Mouse (Mus musculus) neural tube, embryonic 13.5 days (tissue): ENCODE measurements around the gene Il16. TPM values are rescaled to one million over a fixed set of nuclear protein-coding genes. Genes with fewer than 3 reads are reported as not detected.

Experiments used
- ATAC-seq: fragments of 200-750 bp; cut with Nextera tagmentation; 2 replicates; pipeline ENCODE4 v1.8.0; 2017; ENCODE audit warnings: low read depth, mild to moderate bottlenecking, moderate TSS enrichment, moderate library complexity
- H3K27ac ChIP-seq: fragments of 300-500 bp; sonication (generic); replicated peaks from 2 replicates; pipeline ENCODE4 v1.5.1; 2015; ENCODE audit warnings: moderate library complexity, mild to moderate bottlenecking, inconsistent platforms
- H3K27me3 ChIP-seq: fragments of 300-500 bp; sonication (generic); 2 replicates; pipeline ENCODE4 v1.6.1; 2015; ENCODE audit warnings: mild to moderate bottlenecking, inconsistent platforms
- H3K36me3 ChIP-seq: fragments of 300-500 bp; sonication (generic); 2 replicates; pipeline ENCODE4 v1.6.1; 2015; ENCODE audit warnings: mild to moderate bottlenecking, inconsistent platforms
- H3K4me1 ChIP-seq: fragments of 300-500 bp; sonication (generic); replicated peaks from 2 replicates; pipeline ENCODE4 v1.6.1; 2015; ENCODE audit warnings: inconsistent platforms
- H3K4me2 ChIP-seq: fragments of 300-500 bp; sonication (generic); 2 replicates; pipeline ENCODE4 v1.6.1; 2015; ENCODE audit warnings: inconsistent platforms, mild to moderate bottlenecking, moderate library complexity
- H3K4me3 ChIP-seq: fragments of 300-500 bp; sonication (generic); 2 replicates; pipeline ENCODE4 v1.5.1; 2015; ENCODE audit warnings: mild to moderate bottlenecking, inconsistent platforms
- H3K9ac ChIP-seq: fragments of 300-500 bp; sonication (generic); 2 replicates; pipeline ENCODE4 v1.6.1; 2015; ENCODE audit warnings: moderate library complexity, mild to moderate bottlenecking, inconsistent platforms
- H3K9me3 ChIP-seq: fragments of 300-500 bp; sonication (generic); 2 replicates; pipeline ENCODE4 v1.6.1; 2016; ENCODE audit warnings: inconsistent platforms
- WGBS: fragments of 180-500 bp; shearing (Covaris S2); methylation state at CpG from one replicate; pipeline ENCODE4 v1.1.7; 2015; 5-methylcytosine and 5-hydroxymethylcytosine counted together
- polyA plus RNA-seq: library from polyadenylated mRNA; unstranded; fragments of >200 nt; fragmentation: Nextera tagmentation; extraction: Ambion mirVana; gene quantifications from 2 replicates; pipeline ENCODE4 v1.2.1, GENCODE M21; 2015

Il16 gene
- polyA plus RNA-seq, 1 experiment from 2014 or later = 1.6 TPM

DNA sequence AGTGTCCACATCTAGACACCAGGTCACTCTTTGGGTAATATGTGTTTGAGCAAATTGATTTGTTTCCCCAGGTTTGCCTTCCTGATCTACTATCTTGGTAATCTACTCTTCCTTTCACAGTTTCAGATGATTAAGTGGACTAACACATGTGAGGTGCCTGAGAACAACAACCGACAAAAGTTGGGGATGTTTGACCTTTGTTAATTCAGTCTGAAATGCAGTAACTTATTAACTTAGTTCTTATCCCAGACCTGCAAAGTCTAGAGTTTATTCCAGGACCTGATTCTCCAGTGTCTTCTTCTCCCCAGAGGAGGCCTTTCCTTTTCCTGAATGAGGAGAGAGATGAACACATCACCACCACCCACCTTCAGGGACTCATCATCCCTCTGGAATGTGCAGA is 133.6 kb downstream of the Il16 start:
- H3K4me2 ChIP-seq = no peak overlapping the region
- 97% methylated on average over 1 of the region's 1 CpGs for WGBS
- H3K27ac ChIP-seq = no peak overlapping the region
- ATAC-seq = no peak
- no peaks in the 10 kb centered on the region for H3K27me3 ChIP-seq
- no peaks in the 10 kb centered on the region for H3K36me3 ChIP-seq
- H3K9me3 ChIP-seq = no peaks in the 10 kb centered on the region
- no peaks in the 10 kb centered on the region for H3K4me1 ChIP-seq
- H3K4me3 ChIP-seq = no peak overlapping the region
- no peak overlapping the region for H3K9ac ChIP-seq

DNA sequence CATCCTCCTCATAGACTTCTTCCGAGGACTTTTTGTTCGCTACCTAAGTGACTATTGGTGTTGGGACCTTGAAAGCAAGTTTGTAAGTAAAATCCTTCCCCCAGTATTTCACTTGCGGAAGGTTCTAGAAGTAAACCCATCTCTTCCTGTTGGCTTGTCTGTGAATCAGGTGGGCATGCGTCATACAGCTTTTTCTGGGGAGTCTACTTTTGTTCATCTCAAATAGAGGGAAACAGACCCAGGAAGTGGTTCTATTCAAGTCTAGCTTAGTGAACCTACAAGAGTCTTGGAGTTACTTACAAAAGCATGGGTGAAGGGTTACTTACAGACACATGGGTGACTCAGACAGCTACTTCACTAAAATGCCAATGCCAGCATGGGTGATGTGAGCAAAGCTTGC is 135.6 kb downstream of the Il16 start:
- 95% methylated on average over 4 of the region's 4 CpGs for WGBS
- Histone ChIP-seq H3K4me1 (no peaks in the 10 kb centered on the region), H3K36me3 (no peaks in the 10 kb centered on the region), H3K4me3 (no peak overlapping the region), H3K9me3 (no peaks in the 10 kb centered on the region), H3K4me2 (no peak overlapping the region), H3K27ac (no peak overlapping the region), H3K27me3 (no peaks in the 10 kb centered on the region), H3K9ac (no peak overlapping the region)
- no peak for ATAC-seq

DNA sequence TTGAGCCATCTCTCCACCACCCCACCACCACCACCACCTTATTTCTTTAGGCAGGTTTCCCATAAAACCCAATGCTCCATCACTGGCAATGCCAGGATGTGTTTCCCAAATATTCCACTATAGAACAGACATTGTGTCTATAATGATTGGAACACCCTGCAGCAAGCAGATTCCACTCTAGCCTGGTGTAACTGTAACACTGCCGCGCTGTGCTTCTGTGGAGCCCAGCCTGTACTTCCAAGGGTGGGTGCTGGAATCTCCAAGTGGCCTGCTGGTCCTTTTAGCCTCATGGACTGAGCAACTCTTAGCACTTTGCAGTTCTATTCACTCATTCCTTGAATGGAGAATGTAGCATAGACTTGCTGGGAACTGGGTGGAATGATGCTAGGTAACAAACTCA is 138.7 kb downstream of the Il16 start:
- H3K4me1 ChIP-seq = no peaks in the 10 kb centered on the region
- H3K27me3 ChIP-seq = no peaks in the 10 kb centered on the region
- no peak overlapping the region for H3K27ac ChIP-seq
- H3K9me3 ChIP-seq = no peaks in the 10 kb centered on the region
- H3K4me3 ChIP-seq = no peak overlapping the region
- no peak overlapping the region for H3K4me2 ChIP-seq
- ATAC-seq = no peak
- 95% methylated on average over 2 of the region's 2 CpGs for WGBS
- no peaks in the 10 kb centered on the region for H3K36me3 ChIP-seq
- H3K9ac ChIP-seq = no peak overlapping the region

DNA sequence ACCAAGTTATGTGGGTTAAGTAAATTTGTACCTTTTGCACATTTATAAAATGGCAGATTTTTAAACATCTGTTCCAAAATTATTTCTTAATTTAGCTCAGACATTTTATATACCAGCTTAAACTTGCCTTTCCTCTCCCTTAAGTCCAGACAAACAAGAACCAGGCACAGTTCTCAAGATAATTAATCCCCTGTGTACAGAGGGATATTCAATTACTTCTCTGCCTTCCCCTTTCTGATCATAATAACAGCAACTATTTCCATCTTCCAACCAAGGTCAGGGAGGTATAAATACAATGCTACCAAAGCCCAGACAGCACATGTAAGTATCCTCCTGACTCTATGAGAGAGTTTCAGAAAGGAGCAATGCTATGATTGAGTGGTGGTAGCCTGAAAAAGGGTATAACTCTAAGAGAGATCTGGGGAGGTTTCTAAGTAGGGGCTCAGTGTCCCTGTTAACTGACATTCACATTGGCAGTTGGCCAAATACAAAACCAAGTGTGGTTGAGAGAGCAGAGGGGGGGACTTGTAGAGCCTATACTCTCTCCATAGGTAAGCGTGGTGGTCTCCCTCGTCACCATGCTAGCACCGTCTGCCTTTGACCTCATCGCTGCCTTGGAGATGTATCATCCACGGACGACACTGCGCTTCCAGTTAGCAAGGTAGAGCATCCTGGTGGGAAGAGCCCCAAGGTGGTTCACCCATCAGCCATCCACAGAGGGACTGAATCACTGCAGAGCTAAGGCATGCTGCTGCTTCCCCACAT is 141.2 kb downstream of the Il16 start:
- no peak for ATAC-seq
- Histone ChIP-seq H3K27me3 (no peaks in the 10 kb centered on the region), H3K4me2 (no peak overlapping the region), H3K4me3 (no peak overlapping the region), H3K36me3 (no peaks in the 10 kb centered on the region), H3K27ac (no peak overlapping the region), H3K4me1 (no peaks in the 10 kb centered on the region), H3K9me3 (no peaks in the 10 kb centered on the region), H3K9ac (no peak overlapping the region)
- WGBS = 93% methylated on average over 7 of the region's 7 CpGs

DNA sequence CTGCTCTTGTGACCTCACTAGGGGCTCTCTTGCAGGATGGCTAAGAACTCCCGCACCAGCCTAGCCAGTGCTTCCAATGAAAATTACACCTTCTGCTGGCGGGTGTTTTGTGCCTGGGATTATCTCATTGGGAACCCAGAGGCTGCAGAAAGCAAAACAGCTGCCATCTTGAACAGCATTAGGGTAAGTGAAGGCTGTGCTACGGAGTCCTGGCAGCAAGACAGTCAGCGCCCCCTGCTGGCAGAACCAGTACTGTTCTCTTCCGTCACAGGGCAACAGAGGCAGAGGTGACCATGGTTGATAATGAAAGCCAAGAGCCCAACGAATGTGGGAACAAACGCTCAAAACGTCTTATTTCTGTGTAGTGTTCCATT is 145.6 kb downstream of the Il16 start:
- no peaks in the 10 kb centered on the region for H3K4me1 ChIP-seq
- WGBS = 52% methylated on average over 8 of the region's 8 CpGs
- no peak overlapping the region for H3K9ac ChIP-seq
- ATAC-seq = no peak
- H3K27ac ChIP-seq = no peak overlapping the region
- H3K4me2 ChIP-seq = no peak overlapping the region
- no peak overlapping the region for H3K4me3 ChIP-seq
- H3K9me3 ChIP-seq = no peaks in the 10 kb centered on the region
- H3K36me3 ChIP-seq = no peaks in the 10 kb centered on the region
- no peaks in the 10 kb centered on the region for H3K27me3 ChIP-seq

DNA sequence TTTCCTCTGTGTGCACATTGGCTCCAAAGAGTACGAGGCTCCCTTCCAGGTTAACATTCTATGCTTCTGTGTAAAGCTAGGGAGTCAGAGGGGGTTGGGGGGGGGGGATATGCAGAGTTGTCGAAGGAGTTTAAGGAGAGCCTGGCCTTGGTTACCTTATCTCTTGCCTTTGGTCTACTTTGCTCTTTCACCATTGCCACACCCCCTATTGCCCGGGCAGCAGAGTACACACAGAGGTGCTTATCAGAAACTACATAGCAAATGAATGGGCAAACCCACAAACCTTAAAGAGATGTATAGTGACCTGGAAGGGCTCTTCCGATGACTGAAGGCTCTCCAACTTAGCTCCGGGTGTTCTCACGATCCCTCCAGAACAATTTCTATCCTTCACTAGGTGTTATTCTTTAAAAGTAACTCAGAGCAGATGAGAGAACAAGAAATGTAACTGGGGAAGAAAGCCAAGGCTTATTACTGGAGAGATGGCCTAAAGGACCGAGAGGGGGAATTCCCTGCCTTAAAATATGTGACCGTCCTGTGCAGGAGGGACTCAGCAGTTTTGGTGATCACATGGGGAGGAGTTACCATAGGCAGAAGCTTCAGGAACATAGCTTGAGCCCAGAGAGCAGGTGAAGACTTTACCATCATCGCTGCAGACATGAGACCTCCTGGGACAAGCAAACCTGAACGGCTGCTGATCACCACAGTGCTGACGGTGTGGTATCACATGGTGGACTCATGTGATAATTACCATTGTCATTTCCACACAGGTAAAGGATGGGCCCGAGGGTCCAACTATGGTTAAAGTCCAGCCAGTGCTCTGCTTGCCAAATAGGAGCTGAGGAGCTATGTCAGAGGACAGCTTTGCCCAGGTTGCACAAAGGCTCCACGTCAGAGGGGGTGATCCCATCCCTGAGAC is 146.3 kb downstream of the Il16 start:
- no peak; the same call in 1 of the 2 replicates for ATAC-seq
- Histone ChIP-seq H3K36me3 (no peaks in the 10 kb centered on the region), H3K4me3 (no peak overlapping the region), H3K9ac (no peak overlapping the region), H3K4me2 (no peak overlapping the region), H3K4me1 (no peaks in the 10 kb centered on the region), H3K9me3 (no peaks in the 10 kb centered on the region), H3K27me3 (no peaks in the 10 kb centered on the region), H3K27ac (no peak overlapping the region)
- WGBS = 92% methylated on average over 13 of the region's 13 CpGs

DNA sequence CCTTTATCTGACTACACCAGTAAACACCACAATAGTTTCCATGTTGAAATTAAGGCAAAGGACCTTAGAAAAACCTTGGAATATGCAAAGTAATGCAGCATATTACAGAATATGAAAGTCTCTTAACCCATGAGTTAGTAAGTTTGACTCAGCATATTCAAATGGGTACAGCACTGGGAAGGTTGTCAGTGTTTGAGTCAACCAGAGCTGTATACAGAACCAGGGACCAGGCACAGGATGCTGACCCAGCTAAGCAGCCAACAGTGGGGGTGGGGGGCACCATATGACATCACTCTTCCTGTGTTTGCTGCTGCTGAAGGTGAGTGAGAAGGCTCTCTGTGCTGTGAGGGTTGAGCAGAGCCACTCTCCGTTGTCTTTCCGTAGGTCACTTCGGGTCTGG is 148.5 kb downstream of the Il16 start:
- ATAC-seq = no peak
- no peak overlapping the region for H3K27ac ChIP-seq
- H3K36me3 ChIP-seq = no peaks in the 10 kb centered on the region

DNA sequence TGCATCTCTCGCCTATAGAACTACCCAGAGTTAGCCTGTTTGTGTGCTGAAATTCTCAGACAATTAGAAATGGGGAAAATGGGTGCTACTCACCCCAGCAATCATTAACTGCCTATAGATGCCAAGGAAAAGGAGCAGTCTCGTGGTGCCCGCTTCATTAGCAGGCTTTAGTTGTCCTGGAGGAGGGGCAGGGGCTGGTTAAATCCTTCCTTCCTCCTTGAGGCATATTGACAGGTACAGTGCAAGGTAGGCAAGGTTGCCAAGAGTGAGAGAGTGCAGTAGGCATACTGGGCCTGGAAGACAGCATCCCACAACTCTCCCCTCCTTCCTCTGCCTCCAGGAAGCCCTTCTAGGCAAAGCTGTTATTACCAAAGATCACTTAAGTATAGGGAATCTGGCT is 151.5 kb downstream of the Il16 start:
- Histone ChIP-seq H3K4me1 (no peaks in the 10 kb centered on the region), H3K36me3 (no peaks in the 10 kb centered on the region), H3K9ac (no peak overlapping the region), H3K4me3 (no peak overlapping the region), H3K4me2 (no peak overlapping the region), H3K27me3 (no peaks in the 10 kb centered on the region), H3K9me3 (no peaks in the 10 kb centered on the region), H3K27ac (no peak overlapping the region)
- WGBS = 71% methylated on average over 3 of the region's 3 CpGs
- ATAC-seq = no peak

More for the DNA sequence above, 148.5 kb downstream of the Il16 start:
- WGBS = 86% methylated on average over 3 of the region's 3 CpGs
- no peak overlapping the region for H3K9ac ChIP-seq
- no peaks in the 10 kb centered on the region for H3K27me3 ChIP-seq
- H3K4me2 ChIP-seq = no peak overlapping the region
- H3K9me3 ChIP-seq = no peaks in the 10 kb centered on the region
- no peaks in the 10 kb centered on the region for H3K4me1 ChIP-seq
- no peak overlapping the region for H3K4me3 ChIP-seq

Other genes with a start within 250 kb of the Il16 start
- gene Tmc3, start 160.8 kb downstream of the Il16 start, polyA plus RNA-seq = 0.59 and 0.64 TPM in 2 replicates
- gene Stard5, start 113.8 kb downstream of the Il16 start, polyA plus RNA-seq = 6.8 and 7.4 TPM in 2 replicates
- 0.33 TPM in 1 of 2 replicates, not detected in the other for gene Cfap161, start 49.2 kb upstream of the Il16 start, polyA plus RNA-seq
- gene Tlnrd1, start 138.6 kb upstream of the Il16 start, polyA plus RNA-seq = 10.1 and 11.2 TPM in 2 replicates
- 71.8 and 90.6 TPM in 2 replicates for gene Mesd, start 138.7 kb upstream of the Il16 start, polyA plus RNA-seq